Mouse (Mus musculus) midbrain, postnatal 0 days (tissue): ENCODE results near the gene Ttc39a. TPM values are rescaled to one million over a fixed set of nuclear protein-coding genes. Genes with fewer than 3 reads are reported as not detected.

Experiments
- ATAC-seq: fragments of 200-750 bp; cut with Nextera tagmentation; 2 replicates; pipeline ENCODE4 v1.8.0; 2017; ENCODE audit warnings: moderate number of reproducible peaks, mild to moderate bottlenecking, moderate TSS enrichment, moderate library complexity; ENCODE audit not compliant: low FRiP score
- DNase-seq: peaks from one replicate; pipeline ENCODE4 v3.0.0-alpha.2; 2015; ENCODE audit warnings: low spot score
- H3K27ac ChIP-seq: fragments of 300-500 bp; sonication (generic); 2 replicates; pipeline ENCODE4 v1.5.1; 2014; ENCODE audit warnings: low read depth, mild to moderate bottlenecking, low read length, mixed read lengths
- H3K27me3 ChIP-seq: fragments of 300-500 bp; sonication (generic); 2 replicates; pipeline ENCODE4 v1.6.1; 2014; ENCODE audit warnings: low read length, control low read depth, mixed read lengths; ENCODE audit not compliant: insufficient read depth
- H3K36me3 ChIP-seq: fragments of 300-500 bp; sonication (generic); 2 replicates; pipeline ENCODE4 v1.6.1; 2014; ENCODE audit warnings: low read length, control low read depth, mixed read lengths; ENCODE audit not compliant: insufficient read depth
- H3K4me1 ChIP-seq: fragments of 300-500 bp; sonication (generic); 2 replicates; pipeline ENCODE4 v1.6.1; 2014; ENCODE audit warnings: mild to moderate bottlenecking, control low read depth, antibody characterized with exemption, low read length, mixed read lengths; ENCODE audit not compliant: insufficient read depth
- H3K4me2 ChIP-seq: fragments of 300-500 bp; sonication (generic); 2 replicates; pipeline ENCODE4 v1.6.1; 2014; ENCODE audit warnings: low read depth, mild to moderate bottlenecking, low read length, mixed read lengths; ENCODE audit not compliant: poor library complexity, severe bottlenecking
- H3K4me3 ChIP-seq: fragments of 300-500 bp; sonication (generic); 2 replicates; pipeline ENCODE4 v1.5.1; 2014; ENCODE audit warnings: low read depth, mild to moderate bottlenecking, low read length, moderate library complexity
- H3K9ac ChIP-seq: fragments of 300-500 bp; sonication (generic); replicated peaks from 2 replicates; pipeline ENCODE4 v1.6.1; 2014; ENCODE audit warnings: mild to moderate bottlenecking, low read length, moderate library complexity, mixed read lengths; ENCODE audit not compliant: poor library complexity, severe bottlenecking
- H3K9me3 ChIP-seq: fragments of 300-500 bp; sonication (generic); 2 replicates; pipeline ENCODE4 v1.6.1; 2016; ENCODE audit warnings: low read length, control low read depth
- CTCF ChIP-seq: IDR thresholded peaks from 2 replicates; pipeline ENCODE4 v1.5.1; 2016; ENCODE audit warnings: antibody characterized with exemption, mild to moderate bottlenecking
- WGBS: fragments of 180-500 bp; shearing (Covaris S2); extraction: QIAGEN DNeasy Blood & Tissue Kit; methylation state at CpG from one replicate; pipeline ENCODE4 v1.1.7; 2014; 5-methylcytosine and 5-hydroxymethylcytosine counted together
- polyA plus RNA-seq: library from polyadenylated mRNA; unstranded; fragments of >200 nt; fragmentation: Nextera tagmentation; extraction: Ambion mirVana; gene quantifications from 2 replicates; pipeline ENCODE4 v1.2.1, GENCODE M21; 2015
- total RNA-seq: library from RNA; depleted of rRNA; stranded (reverse); fragments of >200 nt; gene quantifications from 2 replicates; pipeline ENCODE4 v1.2.3, GENCODE M21; 2014

Gene Ttc39a
- total and polyA plus RNA-seq, 2 experiments from 2014 or later: 3.2 to 4.7 TPM

DNA sequence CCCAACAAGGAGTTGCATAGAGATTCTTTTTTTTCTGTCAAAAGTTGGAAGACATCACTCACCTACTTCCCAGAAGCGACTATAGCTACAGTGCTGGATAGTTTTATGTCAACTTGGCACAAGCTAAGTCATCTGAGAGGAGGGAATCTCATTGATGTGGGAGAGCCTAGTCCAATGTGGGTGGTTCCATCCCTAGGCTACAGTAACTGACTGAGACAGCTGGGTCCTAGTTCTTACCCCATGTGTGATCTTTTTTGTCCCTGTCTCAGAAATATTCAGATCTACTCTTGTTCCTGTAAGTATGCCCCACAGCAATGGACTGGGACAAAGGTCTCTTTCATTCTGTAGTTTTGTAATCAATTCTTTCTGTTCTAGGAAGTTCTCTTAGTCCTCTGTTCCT lies 11.6 kb downstream of the Ttc39a start:
- TF ChIP-seq CTCF: no peak
- 88% methylated on average over 1 of the region's 1 CpGs for WGBS
- H3K4me2 ChIP-seq: no peak overlapping the region
- H3K9ac ChIP-seq: no peak overlapping the region
- no peaks in the 10 kb centered on the region for H3K36me3 ChIP-seq
- no peak for ATAC-seq
- no peaks in the 10 kb centered on the region for H3K4me1 ChIP-seq
- no peaks in the 10 kb centered on the region for H3K9me3 ChIP-seq
- no peak for DNase-seq
- H3K27ac ChIP-seq: no peak overlapping the region
- no peaks in the 10 kb centered on the region for H3K27me3 ChIP-seq
- H3K4me3 ChIP-seq: no peak overlapping the region

DNA sequence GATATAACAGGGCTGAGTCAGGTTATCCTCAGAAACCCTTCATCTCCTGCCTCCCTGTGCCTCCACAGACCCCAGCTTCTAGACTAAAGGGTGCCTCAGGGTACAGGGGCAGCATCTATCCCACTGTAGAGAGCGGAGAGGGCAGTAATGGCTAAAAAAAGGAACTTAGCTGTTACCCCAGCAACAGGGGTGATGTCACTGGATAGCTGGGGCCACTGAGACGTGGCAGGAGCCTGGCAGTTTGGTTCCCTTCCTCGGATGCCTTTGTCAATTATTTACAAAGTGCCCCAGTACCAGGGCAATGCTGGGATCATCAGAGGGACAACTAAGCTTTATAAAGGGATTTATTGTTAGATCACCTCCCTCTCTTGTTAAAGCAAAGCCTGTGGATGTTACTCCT lies 12.6 kb downstream of the Ttc39a start:
- WGBS: 19% methylated on average over 3 of the region's 3 CpGs
- ATAC-seq: no peak

DNA sequence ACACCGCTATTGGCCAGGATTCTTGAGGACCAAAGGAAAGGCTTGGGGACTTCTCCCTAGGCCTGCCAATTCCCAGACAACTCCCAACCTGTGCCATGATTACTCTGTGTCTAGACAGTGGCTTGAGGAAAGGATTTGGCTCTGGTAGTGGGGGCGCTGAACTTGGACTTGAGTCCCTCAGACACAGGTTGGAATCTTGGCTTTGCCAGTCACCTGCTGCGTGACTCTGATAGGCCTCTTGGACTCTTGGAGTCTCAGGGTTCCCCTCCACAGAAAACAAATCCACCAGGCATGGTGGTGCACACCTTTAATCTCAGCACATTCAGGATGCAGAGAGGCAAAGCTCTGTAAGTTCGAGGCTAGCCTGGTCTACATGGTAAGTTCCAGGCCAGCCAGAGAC lies 13.1 kb downstream of the Ttc39a start:
- TF ChIP-seq CTCF: no peak
- Histone ChIP-seq H3K9me3 (no peaks in the 10 kb centered on the region), H3K9ac (no peak overlapping the region), H3K27ac (no peak overlapping the region), H3K36me3 (no peaks in the 10 kb centered on the region), H3K4me3 (no peak overlapping the region), H3K4me1 (no peaks in the 10 kb centered on the region), H3K4me2 (no peak overlapping the region), H3K27me3 (no peaks in the 10 kb centered on the region)
- ATAC-seq (no peak), DNase-seq (no peak)
- WGBS: 90% methylated on average over 4 of the region's 4 CpGs

More for the DNA sequence above, 12.6 kb downstream of the Ttc39a start:
- no peak overlapping the region for H3K4me2 ChIP-seq
- no peak for TF ChIP-seq CTCF
- no peak for DNase-seq
- H3K9me3 ChIP-seq: no peaks in the 10 kb centered on the region
- no peak overlapping the region for H3K9ac ChIP-seq
- no peaks in the 10 kb centered on the region for H3K27me3 ChIP-seq
- H3K4me1 ChIP-seq: no peaks in the 10 kb centered on the region
- no peak overlapping the region for H3K27ac ChIP-seq
- H3K36me3 ChIP-seq: no peaks in the 10 kb centered on the region
- H3K4me3 ChIP-seq: no peak overlapping the region

DNA sequence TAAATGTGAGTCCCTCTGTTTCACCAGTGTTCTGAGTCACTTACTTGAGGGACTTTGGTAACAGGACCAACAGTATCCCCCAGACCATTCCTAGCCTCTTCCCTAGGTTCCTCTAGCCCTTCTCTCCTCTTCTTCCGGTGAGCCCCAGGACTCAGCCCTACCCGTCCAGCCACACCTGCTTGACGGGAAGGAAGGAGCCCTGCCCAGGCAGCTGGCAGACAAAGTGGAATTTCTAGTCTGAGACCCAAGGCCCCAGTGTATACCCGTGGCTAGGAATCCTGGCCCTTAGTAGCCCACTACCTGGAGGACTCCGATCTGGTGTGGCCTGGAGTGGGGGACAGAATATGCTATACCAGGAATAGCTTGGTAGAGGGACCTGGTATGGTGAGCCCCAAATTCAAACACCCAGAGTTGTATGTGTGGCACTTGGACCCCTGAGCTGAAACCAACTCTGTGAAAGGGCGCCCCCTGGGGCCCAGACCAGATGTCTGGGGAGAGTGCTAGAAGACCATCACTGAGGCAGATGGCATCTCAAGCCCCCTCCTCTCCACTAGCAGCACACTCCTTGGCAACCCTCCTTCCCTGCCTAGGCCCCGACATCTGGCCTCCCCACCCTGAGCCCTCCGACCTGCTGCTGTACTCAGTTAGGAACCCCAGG lies 13.8 kb downstream of the Ttc39a start:
- Histone ChIP-seq H3K9ac (no peak overlapping the region), H3K27ac (no peak overlapping the region), H3K9me3 (no peaks in the 10 kb centered on the region), H3K36me3 (no peaks in the 10 kb centered on the region), H3K4me1 (no peaks in the 10 kb centered on the region), H3K27me3 (no peaks in the 10 kb centered on the region), H3K4me3 (no peak overlapping the region), H3K4me2 (no peak overlapping the region)
- WGBS: 78% methylated on average over 8 of the region's 8 CpGs
- peak; percentile 21; the same call in 1 of the 2 replicates for TF ChIP-seq CTCF
- DNase-seq: no peak
- ATAC-seq: no peak

DNA sequence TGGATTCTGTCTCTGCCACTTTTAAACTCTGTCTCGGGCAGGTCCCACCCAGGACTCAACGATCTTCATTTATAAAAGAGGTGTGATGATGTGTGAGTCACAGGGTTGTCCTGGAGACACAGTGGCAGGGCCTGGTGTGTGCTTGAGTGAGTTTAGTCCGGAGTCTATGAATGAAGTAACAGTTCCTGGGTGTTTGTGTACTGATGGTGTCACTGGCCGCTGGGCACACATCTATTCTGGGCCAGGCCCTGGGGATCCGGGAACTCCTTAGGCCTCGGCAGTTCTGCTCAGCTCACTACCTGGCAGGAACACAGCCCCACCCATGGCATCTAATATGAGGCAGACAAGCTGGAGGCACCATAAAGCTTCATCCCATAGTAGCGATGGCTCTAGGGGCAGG lies 15.2 kb downstream of the Ttc39a start:
- H3K4me3 ChIP-seq: no peak overlapping the region
- no peak overlapping the region for H3K27ac ChIP-seq
- DNase-seq (no peak), ATAC-seq (no peak)
- WGBS: 88% methylated on average over 7 of the region's 7 CpGs
- no peaks in the 10 kb centered on the region for H3K4me1 ChIP-seq
- no peaks in the 10 kb centered on the region for H3K27me3 ChIP-seq
- no peak overlapping the region for H3K4me2 ChIP-seq
- no peaks in the 10 kb centered on the region for H3K9me3 ChIP-seq
- no peaks in the 10 kb centered on the region for H3K36me3 ChIP-seq
- no peak for TF ChIP-seq CTCF
- H3K9ac ChIP-seq: no peak overlapping the region

DNA sequence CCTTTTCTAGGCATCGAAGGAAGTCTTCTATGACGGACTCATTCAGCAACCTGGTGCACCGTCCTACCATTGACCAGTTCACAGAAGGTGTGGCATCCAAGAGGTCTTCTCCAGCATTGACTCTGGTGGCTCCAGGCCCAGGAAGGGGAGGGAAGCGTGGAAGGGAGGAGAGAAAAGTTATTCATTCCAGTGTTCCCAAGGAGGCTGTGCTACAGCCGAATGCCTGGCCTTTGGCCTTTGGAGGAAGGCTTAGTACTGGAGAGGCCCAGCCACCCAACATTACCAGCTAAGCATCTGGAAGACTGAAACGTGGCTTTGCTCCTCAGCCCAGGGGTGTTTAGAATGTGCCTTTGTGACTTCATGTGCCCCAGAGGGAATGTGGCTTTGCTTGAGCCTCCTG lies 16.0 kb downstream of the Ttc39a start:
- no peak for TF ChIP-seq CTCF
- DNase-seq: no peak
- WGBS: 73% methylated on average over 6 of the region's 6 CpGs
- no peaks in the 10 kb centered on the region for H3K4me1 ChIP-seq
- H3K9ac ChIP-seq: no peak overlapping the region
- H3K4me2 ChIP-seq: no peak overlapping the region
- no peak overlapping the region for H3K27ac ChIP-seq
- no peak for ATAC-seq
- no peaks in the 10 kb centered on the region for H3K36me3 ChIP-seq
- no peak overlapping the region for H3K4me3 ChIP-seq
- H3K27me3 ChIP-seq: no peaks in the 10 kb centered on the region
- no peaks in the 10 kb centered on the region for H3K9me3 ChIP-seq
